Mouse (Mus musculus) lung, adult 2 months (tissue): ENCODE data around the gene Etnppl. TPM values are rescaled to one million over a fixed set of nuclear protein-coding genes. Genes with fewer than 3 reads are reported as not detected.

Experiments
- DNase-seq: peaks from one replicate; pipeline ENCODE4 v3.0.0; 2022
- H3K4me1 ChIP-seq: fragments of 200-500 bp; 2 replicates; pipeline ENCODE4 v1.6.1; 2011; ENCODE audit warnings: low read length; ENCODE audit not compliant: control insufficient read depth, insufficient read depth
- H3K4me3 ChIP-seq: fragments of 200-500 bp; replicated peaks from 2 replicates; pipeline ENCODE3; 2011; ENCODE audit warnings: low read depth, mild to moderate bottlenecking, control low read depth, low read length; ENCODE audit errors: extremely low read depth
- CTCF ChIP-seq: fragments of 200-500 bp; IDR thresholded peaks from 2 replicates; pipeline ENCODE4 v1.5.1; 2011; ENCODE audit warnings: mild to moderate bottlenecking, low read length, control low read depth; ENCODE audit not compliant: insufficient read depth
- POLR2A ChIP-seq: fragments of 200-500 bp; IDR thresholded peaks from 2 replicates; pipeline ENCODE4 v1.6.1; 2011; ENCODE audit warnings: low read depth, mild to moderate bottlenecking, control low read depth, low read length, borderline replicate concordance; ENCODE audit errors: extremely low read depth
- WGBS: fragments of 180-500 bp; shearing (Covaris S2); methylation state at CpG from one replicate; pipeline ENCODE4 v1.1.7; 2018; 5-methylcytosine and 5-hydroxymethylcytosine counted together
- polyA plus RNA-seq: library from polyadenylated mRNA; depleted of rRNA; stranded (reverse); fragments of >200 nt; gene quantifications from 2 replicates; pipeline ENCODE4 v1.2.3, GENCODE M21; 2012; rRNA removed

Etnppl gene
- polyA plus RNA-seq, 1 experiment: not detected

DNA sequence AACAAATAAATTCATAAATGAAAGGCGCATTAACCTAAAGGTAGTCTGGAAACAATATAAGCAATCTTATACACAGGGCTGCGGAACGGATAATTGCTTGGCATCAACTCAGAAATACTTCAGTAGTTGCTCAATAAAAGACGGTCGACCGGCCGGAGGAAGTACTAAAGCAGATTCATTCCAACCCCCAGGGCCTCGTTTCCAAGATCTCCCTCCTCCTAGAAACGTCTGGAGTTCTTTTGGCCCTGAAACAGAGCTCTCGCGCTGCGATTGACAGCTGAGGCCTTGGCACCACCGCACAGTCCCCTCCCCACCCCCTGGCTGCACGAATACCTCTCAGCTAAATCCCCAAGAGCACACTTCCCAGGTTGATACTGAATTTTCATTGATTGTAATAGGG lies 54.0 kb downstream of the Etnppl start:
- H3K4me3 ChIP-seq: no peak overlapping the region
- WGBS: 65% methylated on average over 14 of the region's 14 CpGs
- TF ChIP-seq CTCF: no peak
- TF ChIP-seq POLR2A: no peak
- no peaks in the 10 kb centered on the region for H3K4me1 ChIP-seq
- no peak for DNase-seq

DNA sequence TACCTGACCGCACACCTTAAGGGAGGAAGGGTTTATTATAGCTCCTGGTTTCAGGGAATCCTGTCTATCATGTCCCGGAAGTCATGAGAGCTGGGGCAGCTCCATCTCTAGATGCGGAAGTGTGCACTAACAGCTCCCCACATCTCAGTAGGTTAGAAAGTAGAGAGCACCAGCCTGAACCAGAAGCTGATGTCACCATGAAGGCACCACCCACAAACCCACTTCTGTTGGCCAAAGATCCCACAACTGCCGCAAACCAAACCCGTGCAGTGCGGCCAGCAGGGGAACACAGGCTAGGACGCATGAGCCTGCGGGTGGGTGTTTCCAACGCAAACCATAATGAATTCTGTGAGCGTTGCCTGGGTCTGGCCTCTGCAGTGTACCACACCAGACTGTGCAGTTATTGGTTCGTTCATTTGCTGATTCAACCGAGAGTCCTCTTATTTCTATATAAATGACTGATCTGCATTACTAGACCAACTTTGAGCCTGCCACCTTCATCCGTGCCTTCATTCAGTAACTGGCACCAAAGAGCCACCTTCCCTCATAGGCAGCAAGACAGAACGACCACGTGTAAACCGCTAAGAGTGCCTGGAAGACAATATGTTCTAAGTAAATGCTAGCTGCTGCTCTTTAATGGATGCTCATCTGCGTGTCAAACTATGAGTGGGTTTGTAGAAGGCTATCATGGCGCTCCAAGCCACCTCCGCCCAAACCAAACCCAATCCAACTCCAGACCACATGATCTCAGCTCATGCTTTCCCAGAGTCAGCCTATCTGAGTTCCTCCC lies 60.6 kb downstream of the Etnppl start:
- Histone ChIP-seq H3K4me3 (no peak overlapping the region), H3K4me1 (no peaks in the 10 kb centered on the region)
- TF ChIP-seq POLR2A (no peak), CTCF (no peak)
- WGBS: 94% methylated on average over 19 of the region's 19 CpGs
- DNase-seq: no peak

DNA sequence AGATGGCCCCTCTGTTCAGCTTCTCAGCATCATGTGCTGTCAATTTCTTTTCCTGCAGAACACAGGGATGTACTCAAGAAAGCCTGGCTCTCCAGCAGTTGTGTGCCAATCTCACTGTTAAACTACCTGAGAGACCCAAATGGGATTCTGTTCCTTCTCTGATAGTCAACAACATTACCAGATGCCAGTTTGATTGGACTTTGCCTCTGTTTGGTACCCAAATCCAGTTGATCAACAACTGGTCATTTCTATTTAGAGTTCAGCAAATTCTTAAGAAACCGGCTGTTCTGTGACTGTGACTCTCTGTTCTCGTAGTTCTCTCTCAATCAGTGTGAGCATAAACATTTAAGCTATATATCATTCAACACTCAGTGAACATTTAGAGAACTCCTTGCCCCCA lies 64.0 kb downstream of the Etnppl start:
- no peak for TF ChIP-seq CTCF
- no peak for TF ChIP-seq POLR2A
- Histone ChIP-seq H3K4me3 (no peak overlapping the region), H3K4me1 (no peaks in the 10 kb centered on the region)
- no peak for DNase-seq
- 71% methylated on average over 2 of the region's 2 CpGs for WGBS

DNA sequence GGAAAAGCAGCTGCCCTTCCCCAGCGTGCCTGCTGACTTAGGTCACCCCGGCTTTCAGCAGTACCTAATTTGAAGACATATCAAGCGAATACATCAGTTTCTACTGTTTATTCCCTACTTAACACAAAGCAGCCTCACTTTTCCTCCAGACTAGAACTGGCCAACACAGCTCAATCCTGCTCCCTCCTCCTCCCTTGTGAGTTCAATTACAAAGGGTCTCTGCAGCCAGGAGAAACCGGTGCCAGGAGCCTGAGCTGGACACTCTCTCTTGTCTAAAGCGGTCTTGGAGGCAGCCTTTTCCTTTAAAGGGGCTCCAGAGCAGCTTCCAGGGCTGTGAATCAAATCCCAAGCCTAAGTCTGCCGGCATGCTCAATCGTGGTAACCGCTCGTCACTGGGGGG lies 64.9 kb downstream of the Etnppl start:
- no peak for DNase-seq
- TF ChIP-seq POLR2A (no peak), CTCF (no peak)
- WGBS: 79% methylated on average over 9 of the region's 9 CpGs
- Histone ChIP-seq H3K4me1 (no peaks in the 10 kb centered on the region), H3K4me3 (no peak overlapping the region)

DNA sequence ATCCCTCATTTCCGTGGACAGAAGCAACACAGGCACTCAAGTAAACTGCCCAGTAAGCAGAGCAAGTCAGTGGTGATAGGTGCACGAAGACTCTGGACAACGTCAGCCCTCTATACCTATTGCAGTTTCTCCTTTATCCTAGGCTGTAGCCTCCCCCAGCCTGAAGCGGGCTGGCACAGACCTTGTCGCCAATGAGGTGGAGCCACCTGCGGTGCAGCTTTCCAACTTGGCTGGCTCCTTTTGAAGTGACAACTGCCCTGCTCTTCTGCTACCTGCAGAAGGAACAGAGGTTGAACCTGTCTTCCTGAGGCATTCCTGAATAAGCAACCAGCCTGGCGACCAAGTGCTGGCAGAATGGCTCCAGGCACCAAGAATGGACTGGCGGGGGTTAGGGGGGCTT lies 66.6 kb downstream of the Etnppl start:
- TF ChIP-seq CTCF: no peak
- TF ChIP-seq POLR2A: no peak
- 86% methylated on average over 8 of the region's 8 CpGs for WGBS
- no peak overlapping the region for H3K4me3 ChIP-seq
- H3K4me1 ChIP-seq: no peaks in the 10 kb centered on the region
- no peak for DNase-seq

DNA sequence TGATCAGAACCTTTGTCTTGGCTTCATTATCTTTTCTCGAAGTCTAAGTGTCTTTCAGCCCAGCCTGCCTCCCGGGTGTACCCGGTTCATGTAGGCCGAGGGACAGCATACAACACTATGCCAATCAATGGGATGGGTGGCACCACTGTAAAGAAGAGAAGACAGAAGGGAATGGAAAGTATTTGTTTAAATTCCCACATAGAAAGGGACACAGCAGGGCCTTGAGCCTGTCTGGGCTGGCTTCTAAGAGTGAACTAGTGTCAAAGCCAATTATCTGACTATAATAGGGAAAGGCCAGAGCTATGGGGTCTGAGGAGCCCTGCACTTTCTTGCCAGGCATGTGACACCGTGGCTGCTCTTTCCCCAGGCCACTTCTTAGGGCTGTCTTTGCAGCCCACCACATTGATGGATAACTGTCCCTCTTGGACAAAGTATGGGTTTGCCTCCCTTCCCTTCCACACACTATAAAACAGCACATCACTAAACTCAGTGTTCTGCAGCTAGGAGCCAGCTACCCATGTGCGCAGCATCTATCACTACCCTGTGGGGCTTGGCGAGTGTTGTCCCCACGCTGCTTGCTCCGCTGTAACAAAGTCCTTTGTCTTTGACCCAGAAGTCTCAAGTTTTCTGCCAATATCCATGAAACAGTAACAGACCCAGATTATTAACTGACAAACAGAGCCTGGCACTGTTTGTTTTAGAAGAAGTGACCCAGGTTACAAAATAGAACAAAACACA lies 67.2 kb downstream of the Etnppl start:
- Histone ChIP-seq H3K4me1 (no peaks in the 10 kb centered on the region), H3K4me3 (no peak overlapping the region)
- WGBS: 92% methylated on average over 9 of the region's 9 CpGs
- TF ChIP-seq CTCF: no peak
- no peak for TF ChIP-seq POLR2A
- DNase-seq: no peak

DNA sequence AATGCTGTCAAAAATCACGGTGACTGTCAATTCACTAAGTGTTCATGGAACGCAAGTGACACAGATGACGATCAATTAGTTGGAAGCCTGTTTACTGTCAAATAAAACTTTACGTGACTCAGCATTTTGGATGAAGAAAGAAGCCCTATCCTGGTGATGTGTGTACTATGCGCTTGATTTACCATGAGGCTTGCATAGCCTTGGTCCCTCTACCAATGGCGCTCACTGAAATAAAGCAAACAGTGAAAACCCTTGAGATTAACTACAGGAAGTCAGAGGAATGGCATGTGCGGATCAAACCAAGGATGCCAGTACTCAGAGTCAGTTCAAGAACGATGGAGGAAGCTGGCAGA lies 67.7 kb downstream of the Etnppl start:
- 69% methylated on average over 8 of the region's 8 CpGs for WGBS
- no peak overlapping the region for H3K4me3 ChIP-seq
- H3K4me1 ChIP-seq: no peaks in the 10 kb centered on the region
- DNase-seq: no peak
- TF ChIP-seq CTCF: no peak
- TF ChIP-seq POLR2A: no peak

DNA sequence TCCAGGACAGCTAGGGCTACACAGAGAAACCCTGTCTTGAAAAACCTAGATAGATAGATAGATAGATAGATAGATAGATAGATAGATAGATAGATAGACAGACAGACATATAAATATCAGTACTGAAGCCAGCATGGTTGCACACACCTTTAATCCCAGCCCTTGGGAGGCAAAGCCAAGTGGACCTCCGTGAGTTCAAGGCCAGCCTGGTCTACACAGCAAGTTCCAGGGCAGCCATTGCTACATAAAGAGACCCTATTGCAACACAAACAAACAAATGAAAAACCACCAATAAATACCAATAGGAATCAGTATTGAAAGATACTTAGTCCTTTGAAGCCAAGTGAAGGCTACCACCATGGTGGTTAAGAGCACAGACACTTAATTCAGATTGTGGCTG lies 69.8 kb downstream of the Etnppl start:
- no peak for TF ChIP-seq POLR2A
- no peak for TF ChIP-seq CTCF
- no peak overlapping the region for H3K4me3 ChIP-seq
- no peak for DNase-seq
- peaks cover 4% of the 10 kb centered on the region; the same call in 1 of the 2 replicates for H3K4me1 ChIP-seq
- 96% methylated on average over 1 of the region's 1 CpGs for WGBS

Other genes with a start within 250 kb of the Etnppl start
- gene Ostc, start 92.0 kb downstream of the Etnppl start, polyA plus RNA-seq: 29.2 and 43.9 TPM in 2 replicates
- gene Rpl34, start 113.0 kb downstream of the Etnppl start, polyA plus RNA-seq: 813 and 1,105 TPM in 2 replicates